18 mouse cellular contexts compared by ENCODE assay signal in genomic region chr11:57662231-57662630, GRCm38 (mm10). TPM values are rescaled to one million over a fixed set of nuclear protein-coding genes. Genes with fewer than 3 reads are reported as not detected.
DNase-seq lines count a peak whose midpoint lies in the region; ATAC-seq and TF ChIP-seq lines count a peak whose summit lies in the region.
"Had no signal": no experiment of that assay in that cellular context is flagged by ENCODE, and none has a peak within 500 bp of the region (broad histone marks: within the 10 kb centered on the region; RNA-seq: fewer than 3 reads in every experiment).

No protein-coding gene starts in this region.

- WGBS in liver, embryonic 12.5 days (ENCODE audit: insufficient replicate concordance) = 86% methylated on average over 4 of the region's 4 CpGs
- WGBS in stomach, postnatal 0 days = 88% methylated on average over 4 of the region's 4 CpGs

- peaks cover 4% of the 10 kb centered on the region; the same call in 1 of the 2 replicates for H3K9me3 ChIP-seq in liver, embryonic 12.5 days (replicated peaks)
- H3K9me3 ChIP-seq in stomach, postnatal 0 days (ENCODE audit: control insufficient read depth, low read length) = no peaks in the 10 kb centered on the region
- H3K9me3 ChIP-seq: embryonic facial prominence, embryonic 15.5 days; intestine, embryonic 15.5 days; limb, embryonic 10.5 days; neural tube, embryonic 13.5 days had no signal

- ATAC-seq in liver, embryonic 12.5 days = no peak
- ATAC-seq in stomach, postnatal 0 days (ENCODE audit: low FRiP score, low TSS enrichment) = no peak
- ATAC-seq: forebrain, embryonic 16.5 days; intestine, embryonic 15.5 days had no signal

- H3K27ac ChIP-seq in liver, embryonic 12.5 days = peak overlapping the region; percentile 68; the same call in 1 of the 2 replicates
- no peak overlapping the region for H3K27ac ChIP-seq in stomach, postnatal 0 days (replicated peaks)
- H3K27ac ChIP-seq: embryonic facial prominence, embryonic 15.5 days; intestine, embryonic 15.5 days; limb, embryonic 10.5 days; liver, embryonic 14.5 days; neural tube, embryonic 13.5 days had no signal

- peaks cover 88% of the 10 kb centered on the region for H3K4me1 ChIP-seq in liver, embryonic 12.5 days
- no peaks in the 10 kb centered on the region for H3K4me1 ChIP-seq in stomach, postnatal 0 days (replicated peaks; ENCODE audit: control insufficient read depth, insufficient read depth)

- peaks cover 25% of the 10 kb centered on the region for H3K36me3 ChIP-seq in liver, embryonic 12.5 days
- no peaks in the 10 kb centered on the region for H3K36me3 ChIP-seq in stomach, postnatal 0 days (ENCODE audit: control insufficient read depth, insufficient read depth, low read length)
- H3K36me3 ChIP-seq: embryonic facial prominence, embryonic 15.5 days; intestine, embryonic 15.5 days; limb, embryonic 10.5 days; neural tube, embryonic 13.5 days had no signal

- no peak overlapping the region for H3K4me2 ChIP-seq in liver, embryonic 12.5 days
- H3K4me2 ChIP-seq in stomach, postnatal 0 days (replicated peaks; ENCODE audit: low read depth) = no peak overlapping the region
- H3K4me2 ChIP-seq: embryonic facial prominence, embryonic 15.5 days; intestine, embryonic 15.5 days; neural tube, embryonic 13.5 days had no signal

- no peak overlapping the region for H3K4me3 ChIP-seq in liver, embryonic 12.5 days
- no peak overlapping the region for H3K4me3 ChIP-seq in stomach, postnatal 0 days (ENCODE audit: low read depth, low read length)
- H3K4me3 ChIP-seq: embryonic facial prominence, embryonic 15.5 days; intestine, embryonic 15.5 days; limb, embryonic 10.5 days; neural tube, embryonic 13.5 days had no signal

- H3K9ac ChIP-seq in liver, embryonic 12.5 days = no peak overlapping the region
- no peak overlapping the region for H3K9ac ChIP-seq in stomach, postnatal 0 days (ENCODE audit: low read length)
- H3K9ac ChIP-seq: embryonic facial prominence, embryonic 15.5 days; intestine, embryonic 15.5 days; liver, embryonic 14.5 days; neural tube, embryonic 13.5 days had no signal

- TF ChIP-seq EP300 in stomach, postnatal 0 days (optimal IDR thresholded peaks at IDR 0.05) = no peak

- TF ChIP-seq CTCF in stomach, postnatal 0 days (IDR thresholded peaks at IDR 0.05; ENCODE audit: low read depth) = no peak

- no peaks in the 10 kb centered on the region for H3K27me3 ChIP-seq in liver, embryonic 12.5 days (replicated peaks)
- H3K27me3 ChIP-seq in stomach, postnatal 0 days (ENCODE audit: control insufficient read depth, insufficient read depth, low read length) = no peaks in the 10 kb centered on the region
- H3K27me3 ChIP-seq: embryonic facial prominence, embryonic 15.5 days; intestine, embryonic 15.5 days; neural tube, embryonic 13.5 days had no signal

- peak; percentile 14 to 23 for DNase-seq in cerebellum, postnatal 36 days
- DNase-seq in cerebellum, adult 11-12 months = no peak
- DNase-seq in liver = no peak
- DNase-seq in thymus, postnatal 4 days = peak; percentile 28
- DNase-seq in thymus, postnatal 25 days = no peak
- no peak for DNase-seq in stomach, postnatal 0 days (ENCODE audit: low spot score)
- DNase-seq: adrenal gland, adult 8-10 months; kidney, adult 9 months; lung, postnatal 10 days; midbrain, embryonic 14.5 days; right cerebral cortex, adult 18-20 months had no signal

RNA-seq across cellular contexts. Expression of gene Galnt10, which starts 17.0 kb away (rescaled TPM):
- polyA plus RNA-seq in liver, embryonic 12.5 days (2016; fragmentation: Nextera tagmentation; extraction: Ambion mirVana) = 34.2 and 36.3 TPM in 2 replicates
- polyA plus RNA-seq in stomach, postnatal 0 days (2015; fragmentation: Nextera tagmentation; extraction: Ambion mirVana) = 8.8 and 9.6 TPM in 2 replicates

Comparison
In these comparisons a context has a peak if more than half of its experiments do, and no peak if none do; other contexts are left out.
1. DNase-seq: peak in cerebellum, postnatal 36 days (2 of 2) and thymus, postnatal 4 days (single experiment); none in cerebellum, adult 11-12 months (single experiment), liver (single experiment), thymus, postnatal 25 days (single experiment) and stomach, postnatal 0 days (single experiment).